8 mouse cellular contexts compared by ENCODE assay signal in the genomic region with DNA sequence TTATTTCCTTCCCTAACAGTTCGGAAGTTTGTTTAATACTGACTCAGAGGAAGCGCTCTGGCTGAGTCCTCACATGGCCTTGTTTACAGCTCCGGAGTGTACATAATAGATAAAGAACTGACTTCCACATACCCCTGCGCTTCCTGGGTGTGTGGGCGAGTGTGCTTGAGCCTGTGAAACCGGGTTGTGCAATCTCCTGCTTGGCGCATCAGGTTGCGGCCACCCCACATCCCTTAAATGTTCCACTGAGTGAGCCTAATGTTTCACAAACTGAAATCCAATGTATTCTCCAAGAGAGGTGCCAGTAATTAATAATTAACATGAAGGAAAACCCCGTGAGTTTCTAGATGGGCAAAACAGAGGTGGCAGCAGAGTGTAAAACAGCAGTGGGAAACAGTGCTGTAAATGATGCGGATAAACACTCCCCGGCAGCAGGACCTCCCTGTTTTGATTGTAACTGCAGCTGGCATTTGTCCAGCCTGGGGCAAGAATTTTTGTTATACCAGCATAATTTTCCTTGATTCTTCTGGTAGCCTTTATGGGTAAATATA.
DNase-seq lines count a peak whose midpoint lies in the region; ATAC-seq lines count a peak whose summit lies in the region.

No protein-coding gene starts in this region.

- H3K4me3 ChIP-seq in neural tube, embryonic 15.5 days (replicated peaks), result no peak overlapping the region

- peak; percentile 72 for DNase-seq in urinary bladder, postnatal 14 days (ENCODE audit: low spot score)
- DNase-seq in urinary bladder, postnatal 10 days (ENCODE audit: low spot score), result no peak
- DNase-seq in kidney, postnatal 14 days, result peak; percentile 58
- DNase-seq in embryo, embryonic 10 days (ENCODE audit: low spot score), result no peak
- DNase-seq in thymus, postnatal 14 days, result no peak

- H3K9ac ChIP-seq in neural tube, embryonic 15.5 days (replicated peaks), result no peak overlapping the region

- H3K4me2 ChIP-seq in neural tube, embryonic 15.5 days, result no peak overlapping the region

- H3K27ac ChIP-seq in neural tube, embryonic 15.5 days (replicated peaks), result no peak overlapping the region

- ATAC-seq in erythroid progenitor cell, adult 5-6 weeks (replicated peaks; ENCODE audit: low FRiP score, poor library complexity, severe bottlenecking), result peak; percentile 77
- ATAC-seq in megakaryocyte, adult 5-6 weeks (ENCODE audit: poor library complexity, severe bottlenecking), result peak; percentile 84
- no peak for ATAC-seq in neural tube, embryonic 15.5 days (ENCODE audit: low FRiP score)

- no peaks in the 10 kb centered on the region for H3K9me3 ChIP-seq in neural tube, embryonic 15.5 days (replicated peaks)

- no peaks in the 10 kb centered on the region for H3K36me3 ChIP-seq in neural tube, embryonic 15.5 days

- H3K4me1 ChIP-seq in neural tube, embryonic 15.5 days, result no peaks in the 10 kb centered on the region

- 43% methylated on average over 11 of the region's 11 CpGs for WGBS in neural tube, embryonic 15.5 days

- no peaks in the 10 kb centered on the region for H3K27me3 ChIP-seq in neural tube, embryonic 15.5 days (replicated peaks)

Comparison
In these comparisons a context has a peak if more than half of its experiments do, and no peak if none do; other contexts are left out.
1. DNase-seq: peak in urinary bladder, postnatal 14 days (single experiment) and kidney, postnatal 14 days (single experiment); none in urinary bladder, postnatal 10 days (single experiment), embryo, embryonic 10 days (single experiment) and thymus, postnatal 14 days (single experiment).